ENCODE assay signal across 10 mouse cellular contexts in genomic region chr13:43763995-43764579, GRCm38 (mm10). TPM values are rescaled to one million over a fixed set of nuclear protein-coding genes. Genes with fewer than 3 reads are reported as not detected.
DNase-seq lines count a peak whose midpoint lies in the region; ATAC-seq and TF ChIP-seq lines count a peak whose summit lies in the region.
"Had no signal": no experiment of that assay in that cellular context is flagged by ENCODE, and none has a peak within 500 bp of the region (broad histone marks: within the 10 kb centered on the region; RNA-seq: fewer than 3 reads in every experiment).

No protein-coding gene starts in this region.

- WGBS in hindbrain, postnatal 0 days, result 31% methylated on average over 8 of the region's 8 CpGs
- WGBS in hindbrain, embryonic 13.5 days, result 71% methylated on average over 8 of the region's 8 CpGs
- WGBS in liver, postnatal 0 days (ENCODE audit: insufficient replicate concordance), result 81% methylated on average over 8 of the region's 8 CpGs
- WGBS in hindbrain, embryonic 11.5 days, result 79% methylated on average over 8 of the region's 8 CpGs

- H3K9ac ChIP-seq in hindbrain, postnatal 0 days (replicated peaks; ENCODE audit: low read length), result no peak overlapping the region
- no peak overlapping the region for H3K9ac ChIP-seq in hindbrain, embryonic 13.5 days
- no peak overlapping the region for H3K9ac ChIP-seq in liver, postnatal 0 days (replicated peaks)
- no peak overlapping the region for H3K9ac ChIP-seq in hindbrain, embryonic 11.5 days (ENCODE audit: low read depth, low read length)
- H3K9ac ChIP-seq: embryonic facial prominence, embryonic 12.5 days; neural tube, embryonic 12.5 days had no signal

- no peak for TF ChIP-seq EP300 in liver, postnatal 0 days (IDR thresholded peaks at IDR 0.05; ENCODE audit: low read depth)

- ATAC-seq in hindbrain, postnatal 0 days, result peak; percentile 67; the same call in 1 of the 2 replicates
- no peak for ATAC-seq in hindbrain, embryonic 13.5 days (ENCODE audit: low FRiP score)
- no peak for ATAC-seq in liver, postnatal 0 days
- no peak for ATAC-seq in hindbrain, embryonic 11.5 days (ENCODE audit: low FRiP score)

- DNase-seq in hindbrain, postnatal 0 days (ENCODE audit: low spot score), result peak; percentile 84
- peak; percentile 23 for DNase-seq in MN1 (ENCODE audit: low spot score)
- DNase-seq in cerebellum, adult 11 months, result peak; percentile 79
- peak; percentile 15 for DNase-seq in induced T-regulatory cell, adult 2 months (ENCODE audit: low read depth)
- no peak for DNase-seq in testis, postnatal 14 days (ENCODE audit: low spot score)
- DNase-seq in liver, postnatal 0 days, result no peak
- DNase-seq in hindbrain, embryonic 11.5 days (ENCODE audit: low spot score), result no peak

- no peak for TF ChIP-seq CTCF in hindbrain, postnatal 0 days (IDR thresholded peaks at IDR 0.05; ENCODE audit: low read depth)
- TF ChIP-seq CTCF in liver, postnatal 0 days (IDR thresholded peaks at IDR 0.05; ENCODE audit: low read depth), result no peak

- no peaks in the 10 kb centered on the region for H3K9me3 ChIP-seq in hindbrain, postnatal 0 days (ENCODE audit: low read length)
- no peaks in the 10 kb centered on the region for H3K9me3 ChIP-seq in hindbrain, embryonic 13.5 days
- H3K9me3 ChIP-seq in liver, postnatal 0 days (ENCODE audit: low read length), result no peaks in the 10 kb centered on the region
- H3K9me3 ChIP-seq in hindbrain, embryonic 11.5 days (ENCODE audit: control insufficient read depth, low read length), result no peaks in the 10 kb centered on the region
- H3K9me3 ChIP-seq: embryonic facial prominence, embryonic 12.5 days; neural tube, embryonic 12.5 days had no signal

- no peaks in the 10 kb centered on the region for H3K27me3 ChIP-seq in hindbrain, postnatal 0 days (ENCODE audit: insufficient read depth, low read length)
- H3K27me3 ChIP-seq in hindbrain, embryonic 13.5 days, result no peaks in the 10 kb centered on the region
- H3K27me3 ChIP-seq in liver, postnatal 0 days (ENCODE audit: insufficient read depth, low read length), result no peaks in the 10 kb centered on the region
- no peaks in the 10 kb centered on the region for H3K27me3 ChIP-seq in hindbrain, embryonic 11.5 days (ENCODE audit: control insufficient read depth, insufficient read depth, low read length)
- H3K27me3 ChIP-seq: embryonic facial prominence, embryonic 12.5 days; neural tube, embryonic 12.5 days had no signal

- no peaks in the 10 kb centered on the region for H3K36me3 ChIP-seq in hindbrain, postnatal 0 days (ENCODE audit: insufficient read depth, low read length)
- H3K36me3 ChIP-seq in hindbrain, embryonic 13.5 days, result no peaks in the 10 kb centered on the region
- H3K36me3 ChIP-seq in liver, postnatal 0 days (replicated peaks; ENCODE audit: insufficient read depth, low read length), result no peaks in the 10 kb centered on the region
- no peaks in the 10 kb centered on the region for H3K36me3 ChIP-seq in hindbrain, embryonic 11.5 days (ENCODE audit: control insufficient read depth, insufficient read depth, low read length)
- H3K36me3 ChIP-seq: embryonic facial prominence, embryonic 12.5 days; neural tube, embryonic 12.5 days had no signal

- H3K4me1 ChIP-seq in hindbrain, postnatal 0 days (ENCODE audit: insufficient read depth, low read length), result no peaks in the 10 kb centered on the region
- peaks cover 19% of the 10 kb centered on the region for H3K4me1 ChIP-seq in hindbrain, embryonic 13.5 days (replicated peaks)
- H3K4me1 ChIP-seq in liver, postnatal 0 days (ENCODE audit: insufficient read depth), result 0 out of 2 replicates have a peak, but pooled peaks cover 5% of the 10 kb centered on the region
- H3K4me1 ChIP-seq in hindbrain, embryonic 11.5 days (replicated peaks; ENCODE audit: control insufficient read depth, insufficient read depth, low read length), result no peaks in the 10 kb centered on the region
- H3K4me1 ChIP-seq: embryonic facial prominence, embryonic 12.5 days had no signal

- no peak overlapping the region for H3K4me2 ChIP-seq in hindbrain, postnatal 0 days (ENCODE audit: low read depth, low read length)
- no peak overlapping the region for H3K4me2 ChIP-seq in hindbrain, embryonic 13.5 days
- no peak overlapping the region for H3K4me2 ChIP-seq in liver, postnatal 0 days (ENCODE audit: low read depth, low read length)
- H3K4me2 ChIP-seq in hindbrain, embryonic 11.5 days (replicated peaks; ENCODE audit: low read depth, low read length), result no peak overlapping the region
- H3K4me2 ChIP-seq: embryonic facial prominence, embryonic 12.5 days; neural tube, embryonic 12.5 days had no signal

- H3K4me3 ChIP-seq in hindbrain, postnatal 0 days (ENCODE audit: low read length), result no peak overlapping the region
- no peak overlapping the region for H3K4me3 ChIP-seq in hindbrain, embryonic 13.5 days
- no peak overlapping the region for H3K4me3 ChIP-seq in liver, postnatal 0 days (ENCODE audit: low read depth, low read length)
- no peak overlapping the region for H3K4me3 ChIP-seq in hindbrain, embryonic 11.5 days (ENCODE audit: low read depth, low read length)
- H3K4me3 ChIP-seq: embryonic facial prominence, embryonic 12.5 days; neural tube, embryonic 12.5 days had no signal

- H3K27ac ChIP-seq in hindbrain, postnatal 0 days, result no peak overlapping the region; the same call in 1 of the 2 replicates
- H3K27ac ChIP-seq in hindbrain, embryonic 13.5 days, result no peak overlapping the region
- H3K27ac ChIP-seq in liver, postnatal 0 days (ENCODE audit: low read depth), result no peak overlapping the region
- no peak overlapping the region for H3K27ac ChIP-seq in hindbrain, embryonic 11.5 days (ENCODE audit: low read depth, low read length)
- H3K27ac ChIP-seq: embryonic facial prominence, embryonic 12.5 days; neural tube, embryonic 12.5 days had no signal

RNA-seq across cellular contexts. Expression of gene Cd83, which starts 20.5 kb away (rescaled TPM):
- 43.7 and 45.4 TPM in 2 replicates for total RNA-seq in hindbrain, postnatal 0 days (2014; rRNA removed)
- 38.5 and 38.6 TPM in 2 replicates for polyA plus RNA-seq in hindbrain, postnatal 0 days (2015; fragmentation: Nextera tagmentation; extraction: Ambion mirVana)
- polyA plus RNA-seq in hindbrain, embryonic 13.5 days (2015; fragmentation: Nextera tagmentation; extraction: Ambion mirVana), result 17.4 and 18.1 TPM in 2 replicates
- polyA plus RNA-seq in liver, postnatal 0 days (2015; fragmentation: Nextera tagmentation; extraction: Ambion mirVana), result 1.9 and 2.0 TPM in 2 replicates
- polyA plus RNA-seq in hindbrain, embryonic 11.5 days (2014; fragmentation: Nextera tagmentation; extraction: Ambion mirVana), result 10.1 and 11.5 TPM in 2 replicates

Comparison
In these comparisons a context has a peak if more than half of its experiments do, and no peak if none do; other contexts are left out.
1. DNase-seq: peak in hindbrain, postnatal 0 days (single experiment), MN1 (single experiment), cerebellum, adult 11 months (single experiment) and induced T-regulatory cell, adult 2 months (single experiment); none in testis, postnatal 14 days (single experiment), liver, postnatal 0 days (single experiment) and hindbrain, embryonic 11.5 days (single experiment).